Mouse (Mus musculus) cerebellum, adult (tissue): ENCODE data around the gene Jmjd4.

Experiments used
- ATAC-seq: cut with Nextera tagmentation; 2 replicates; pipeline ENCODE4 v1.9.2; 2017; ENCODE audit warnings: mild to moderate bottlenecking, moderate library complexity, mixed read lengths; ENCODE audit not compliant: insufficient number of reproducible peaks, low FRiP score, low TSS enrichment

Jmjd4 gene

GRCm38 (mm10) chr11:59449741-59450229 is at the start of gene Jmjd4:
Gene Jmjd4 (plus strand): TSS chr11:59450045.
- peak; percentile 88 for ATAC-seq

DNA sequence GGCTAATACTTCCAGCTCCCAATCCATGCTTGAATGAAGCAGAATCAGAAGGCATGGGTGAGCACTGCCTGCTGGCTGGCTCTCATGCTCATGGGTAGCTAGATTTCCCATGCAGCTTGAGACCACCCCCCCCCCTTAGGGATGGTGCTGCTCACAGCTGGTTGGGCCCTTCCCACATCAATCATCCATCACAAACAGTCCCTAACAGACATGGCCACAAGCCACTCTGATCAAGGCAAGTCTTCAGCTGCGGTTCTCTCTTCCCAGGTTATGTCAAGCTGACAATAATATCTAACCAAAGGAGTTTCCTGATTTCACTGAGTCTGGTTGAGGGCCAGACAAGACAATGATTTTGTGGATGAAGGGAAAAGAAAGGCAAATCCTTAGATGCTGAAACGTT is 49.0 kb upstream of the Jmjd4 start:
- no peak for ATAC-seq

DNA sequence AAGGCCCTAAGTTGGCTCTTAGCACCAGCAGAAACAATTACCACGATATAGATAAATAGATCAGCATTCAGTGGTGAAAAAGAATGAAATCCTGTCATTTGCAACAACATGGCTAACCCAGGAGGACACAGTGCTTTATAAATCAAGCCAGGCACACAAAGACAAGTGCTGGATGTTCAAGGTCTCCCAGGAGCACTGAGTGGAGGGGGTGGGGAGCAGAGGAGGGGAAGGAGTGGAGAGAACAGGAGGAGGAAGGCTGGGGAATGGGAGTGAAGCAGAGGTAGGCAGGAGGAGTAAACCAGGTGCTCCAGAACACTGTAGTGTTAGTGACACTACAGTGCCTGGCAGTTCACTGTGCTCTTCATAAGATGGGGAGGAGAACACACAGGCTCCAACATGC is 44.1 kb upstream of the Jmjd4 start:
- no peak for ATAC-seq

- no peak for ATAC-seq
Measured at GRCm38 (mm10) chr11:59410851-59411250, 39.0 kb upstream of the Jmjd4 start.

DNA sequence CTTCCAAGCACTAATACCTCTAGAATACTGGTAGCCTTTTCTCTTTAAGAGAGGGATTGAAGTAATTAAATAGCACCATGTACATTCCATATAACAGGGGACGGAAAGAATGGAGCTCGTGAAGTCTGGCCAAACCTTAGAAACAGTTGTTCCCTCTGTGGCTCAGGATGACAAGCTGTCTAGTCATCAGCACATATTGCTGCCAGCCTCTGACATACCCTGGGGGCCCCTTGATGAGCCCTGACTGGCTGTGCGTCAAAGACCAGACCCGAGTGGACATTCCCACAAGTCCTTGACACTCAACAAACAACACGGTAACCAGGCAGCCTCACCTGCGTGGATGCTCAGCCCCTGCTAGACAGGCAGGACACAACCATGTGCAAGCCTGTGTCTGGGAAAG is 37.8 kb upstream of the Jmjd4 start:
- ATAC-seq, result no peak

DNA sequence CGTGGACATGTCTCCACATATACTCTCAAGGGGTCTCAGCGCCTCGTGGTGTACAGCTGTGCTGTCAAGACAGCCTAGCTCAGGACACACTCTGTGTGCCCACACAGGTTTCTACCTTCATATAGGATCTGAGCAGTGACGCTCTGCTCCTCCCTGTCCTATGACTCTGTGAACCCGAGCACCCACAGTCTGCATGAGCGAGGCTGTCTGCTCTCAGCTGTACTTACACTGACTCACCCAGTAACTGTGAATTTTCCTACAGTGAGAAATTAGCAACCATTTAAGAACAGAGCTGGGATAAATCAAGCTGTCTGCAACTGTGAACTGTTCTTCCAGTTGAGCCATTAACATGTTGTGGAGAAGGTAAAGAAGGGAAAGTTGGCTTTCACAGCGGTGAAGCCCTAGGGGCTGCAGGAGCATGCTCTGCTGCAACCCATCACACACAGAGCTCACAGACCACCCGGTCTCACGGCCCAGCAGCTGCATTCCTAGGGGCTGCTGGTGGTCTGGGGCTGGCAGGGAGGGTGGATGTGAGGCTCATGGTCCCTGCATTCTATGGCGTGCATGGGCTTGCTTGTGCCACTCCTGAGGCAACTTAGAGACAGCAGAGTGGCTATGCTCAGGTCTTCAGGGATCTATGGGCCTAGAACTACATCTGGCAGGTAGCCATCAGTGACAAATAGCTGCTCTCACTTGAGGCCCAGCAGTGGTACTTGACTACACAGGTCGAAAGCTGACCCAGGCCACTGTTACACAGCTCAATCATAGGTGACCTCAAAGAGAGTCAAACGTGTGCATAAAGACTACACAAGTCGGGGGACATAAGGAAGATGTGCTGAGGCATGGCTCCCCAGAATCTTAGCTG is 36.6 kb upstream of the Jmjd4 start:
- ATAC-seq, result no peak

- no peak for ATAC-seq
Measured at GRCm38 (mm10) chr11:59418708-59419107, 31.1 kb upstream of the Jmjd4 start.

- no peak for ATAC-seq
Measured at GRCm38 (mm10) chr11:59421436-59421835, 28.4 kb upstream of the Jmjd4 start.

- no peak for ATAC-seq
Measured at GRCm38 (mm10) chr11:59421967-59422366, 27.9 kb upstream of the Jmjd4 start.

DNA sequence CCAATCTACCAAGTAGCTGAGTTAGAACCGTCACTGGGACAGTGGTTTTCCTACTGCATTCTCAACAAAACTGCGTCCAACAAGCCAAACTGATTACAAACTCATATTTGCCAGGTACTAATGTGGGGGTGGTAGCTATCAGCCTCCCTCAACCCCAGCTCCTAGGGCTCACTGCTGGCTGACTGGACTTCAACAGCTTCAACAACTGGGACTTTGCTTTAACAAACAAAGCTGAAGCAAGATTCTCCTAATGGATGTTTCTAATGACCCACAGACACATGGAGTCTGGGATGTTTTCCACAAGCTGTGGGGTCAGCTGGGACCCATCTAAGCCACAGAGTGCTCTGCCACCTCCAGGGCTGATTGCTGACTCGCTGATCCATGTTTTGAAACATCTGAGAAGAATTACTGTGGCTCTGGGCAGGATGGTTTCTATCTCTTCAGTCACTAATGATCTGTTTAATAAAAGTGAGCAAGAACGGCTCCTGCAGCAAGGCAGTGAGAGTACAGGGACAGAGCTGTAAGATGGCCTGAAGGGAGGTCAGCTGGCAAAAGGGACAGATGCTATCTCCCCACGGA is 26.7 kb upstream of the Jmjd4 start:
- no peak for ATAC-seq

DNA sequence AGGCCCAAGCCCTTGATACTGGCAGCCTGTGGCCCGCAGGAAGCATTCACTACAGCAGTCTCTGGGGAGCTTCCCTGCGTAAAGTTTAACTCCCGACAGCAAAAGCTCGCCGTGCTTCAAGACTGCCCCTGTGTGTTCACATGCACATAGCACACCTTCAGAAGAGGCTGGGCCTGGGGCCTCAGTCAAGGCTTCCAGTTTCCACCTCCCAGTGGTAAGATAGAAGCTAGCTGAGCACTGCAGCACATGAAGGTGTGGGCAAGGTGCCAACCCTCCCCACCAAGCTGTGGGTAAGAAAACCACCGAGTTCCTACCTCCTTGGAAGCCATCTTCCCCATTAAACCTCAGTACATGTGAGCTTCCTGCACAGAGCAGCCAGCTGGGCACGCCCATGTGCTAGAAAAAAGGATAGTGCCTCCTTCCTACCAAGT is 24.2 kb upstream of the Jmjd4 start:
- ATAC-seq, result no peak

DNA sequence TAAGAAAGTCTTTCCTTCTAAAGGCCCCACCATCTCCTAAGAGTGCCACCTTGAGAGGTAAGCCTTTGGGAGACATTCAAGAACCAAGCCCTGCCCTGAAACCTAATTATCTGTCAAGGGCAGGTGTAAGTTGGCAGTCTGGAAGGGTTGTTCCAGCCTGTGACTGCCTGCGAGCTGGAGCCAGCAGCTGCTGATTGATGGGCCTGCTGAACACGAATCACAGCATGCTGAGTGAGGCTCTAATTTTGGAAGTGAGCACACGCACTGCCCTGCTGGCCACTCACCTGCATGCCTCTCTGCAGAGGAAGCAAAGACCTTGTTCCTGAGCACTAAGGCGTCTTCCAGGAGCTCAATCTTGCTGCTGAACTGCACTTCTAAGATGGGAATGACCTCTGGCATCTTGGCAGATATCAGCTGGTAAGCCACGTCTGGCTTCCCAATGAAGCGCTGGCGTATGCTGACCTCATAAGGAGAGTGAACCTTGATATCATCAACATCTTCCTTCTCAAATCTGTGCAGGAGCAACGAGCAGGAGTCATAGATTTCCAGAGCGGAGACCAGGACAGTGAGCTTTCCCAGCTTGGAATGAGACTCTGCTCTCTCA is 21.7 kb upstream of the Jmjd4 start:
- no peak for ATAC-seq

DNA sequence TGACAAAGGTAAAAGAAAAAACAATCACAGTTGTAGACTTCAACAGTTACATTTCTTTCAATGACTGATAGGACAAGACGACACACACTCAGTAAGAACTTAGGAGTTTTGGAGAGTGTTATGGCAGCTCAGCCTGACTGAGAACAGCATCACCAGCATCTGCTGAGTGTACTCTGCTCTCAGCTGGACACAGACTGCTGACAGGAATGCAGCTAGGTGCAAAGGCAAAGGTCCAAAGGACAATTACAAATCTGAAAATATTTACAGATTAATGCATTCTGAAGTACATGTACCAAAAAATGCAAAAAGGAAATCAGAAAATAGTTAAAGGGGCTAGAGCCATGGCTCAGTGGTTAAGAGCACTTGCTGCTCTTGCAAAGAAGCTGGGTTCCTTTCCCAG is 19.9 kb upstream of the Jmjd4 start:
- no peak for ATAC-seq

GRCm38 (mm10) chr11:59432261-59432660 is 17.6 kb upstream of the Jmjd4 start:
- no peak for ATAC-seq

GRCm38 (mm10) chr11:59437954-59438353 is 11.9 kb upstream of the Jmjd4 start:
- no peak for ATAC-seq

GRCm38 (mm10) chr11:59443102-59443501 is 6.7 kb upstream of the Jmjd4 start:
- no peak for ATAC-seq

- ATAC-seq, result peak; percentile 59; the same call in 1 of the 2 replicates
Measured at GRCm38 (mm10) chr11:59450230-59450771, 456 bp downstream of the Jmjd4 start.

GRCm38 (mm10) chr11:59451086-59451485 is 1.2 kb downstream of the Jmjd4 start, which contains the start of gene Snap47:
Gene Snap47 (minus strand): TSS chr11:59451186.
- no peak for ATAC-seq

GRCm38 (mm10) chr11:59456346-59456745 is 6.5 kb downstream of the Jmjd4 start:
- ATAC-seq, result no peak

DNA sequence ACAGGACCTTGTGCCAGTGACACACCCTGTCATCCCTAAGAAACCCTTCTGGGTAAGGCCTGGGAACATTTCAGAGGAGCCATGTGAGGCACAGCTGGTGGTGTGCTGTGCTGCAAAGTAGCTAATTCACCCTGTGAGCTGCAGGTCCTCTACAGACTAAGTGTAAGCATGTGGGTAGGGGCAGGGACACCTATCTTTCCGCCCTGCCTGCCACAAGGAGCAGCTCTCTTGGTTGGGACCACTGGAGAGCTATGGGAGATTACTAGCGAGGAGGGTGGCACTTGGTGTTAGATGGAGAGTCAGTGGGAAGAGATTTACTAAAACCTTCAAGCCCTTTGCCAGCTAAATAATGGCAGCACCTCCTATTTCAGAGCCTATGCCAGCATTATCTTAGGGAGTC is 7.0 kb downstream of the Jmjd4 start:
- ATAC-seq, result no peak

DNA sequence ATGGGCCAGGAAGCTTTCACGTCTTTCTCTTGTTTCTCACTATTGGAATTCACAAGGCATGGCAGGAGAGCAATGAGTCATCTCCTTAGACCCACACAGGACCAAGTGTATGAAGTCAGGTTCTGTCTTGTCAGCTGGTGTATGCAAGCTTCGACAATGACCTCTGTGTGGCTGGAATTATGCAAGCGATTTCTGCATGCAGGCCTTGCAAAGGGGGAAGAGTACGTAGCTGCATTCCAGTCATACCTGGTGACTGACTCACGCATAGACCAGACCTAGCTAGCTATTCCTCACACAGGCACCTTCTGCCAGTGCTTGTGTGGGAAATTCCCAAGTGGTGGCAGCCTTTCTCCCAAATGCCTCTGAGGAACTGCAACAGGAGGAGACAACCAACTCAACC is 9.1 kb downstream of the Jmjd4 start:
- ATAC-seq, result no peak
